Mouse (Mus musculus) lung, embryonic 15.5 days (tissue): ENCODE measurements around the gene Hsd17b2. TPM values are rescaled to one million over a fixed set of nuclear protein-coding genes. Genes with fewer than 3 reads are reported as not detected.
A peak's percentile ranks its signal among the peaks of the same experiment; 100 is the strongest.

ENCODE experiments used
- ATAC-seq: fragments of 200-750 bp; cut with Nextera tagmentation; 2 replicates; pipeline ENCODE4 v1.8.0; 2017; ENCODE audit warnings: moderate number of reproducible peaks, borderline replicate concordance; ENCODE audit not compliant: low FRiP score, low TSS enrichment; ENCODE audit errors: extremely low read depth
- H3K27ac ChIP-seq: fragments of 300-500 bp; sonication (generic); 2 replicates; pipeline ENCODE4 v1.5.1; 2015; ENCODE audit warnings: moderate library complexity, mild to moderate bottlenecking, inconsistent platforms
- H3K27me3 ChIP-seq: fragments of 300-500 bp; sonication (generic); 2 replicates; pipeline ENCODE4 v1.6.1; 2015; ENCODE audit warnings: inconsistent platforms
- H3K36me3 ChIP-seq: fragments of 300-500 bp; sonication (generic); 2 replicates; pipeline ENCODE4 v1.6.1; 2015; ENCODE audit warnings: inconsistent platforms
- H3K4me1 ChIP-seq: fragments of 300-500 bp; sonication (generic); 2 replicates; pipeline ENCODE4 v1.6.1; 2015; ENCODE audit warnings: inconsistent platforms
- H3K4me2 ChIP-seq: fragments of 300-500 bp; sonication (generic); 2 replicates; pipeline ENCODE4 v1.6.1; 2015; ENCODE audit warnings: inconsistent platforms, mild to moderate bottlenecking, moderate library complexity
- H3K4me3 ChIP-seq: fragments of 300-500 bp; sonication (generic); 2 replicates; pipeline ENCODE4 v1.5.1; 2015; ENCODE audit warnings: mild to moderate bottlenecking, inconsistent platforms
- H3K9ac ChIP-seq: fragments of 300-500 bp; sonication (generic); 2 replicates; pipeline ENCODE4 v1.6.1; 2015; ENCODE audit warnings: inconsistent platforms
- H3K9me3 ChIP-seq: fragments of 300-500 bp; sonication (generic); 2 replicates; pipeline ENCODE4 v1.6.1; 2016; ENCODE audit warnings: inconsistent platforms
- WGBS: fragments of 180-500 bp; shearing (Covaris S2); methylation state at CpG from one replicate; pipeline ENCODE4 v1.1.7; 2015; 5-methylcytosine and 5-hydroxymethylcytosine counted together
- polyA plus RNA-seq: library from polyadenylated mRNA; unstranded; fragments of >200 nt; fragmentation: Nextera tagmentation; extraction: Ambion mirVana; gene quantifications from 2 replicates; pipeline ENCODE4 v1.2.1, GENCODE M21; 2015

Gene Hsd17b2
- 0.34 and 0.72 TPM in 2 replicates for polyA plus RNA-seq

- 48% methylated on average over 13 of the region's 13 CpGs for WGBS
- H3K27me3 ChIP-seq = no peaks in the 10 kb centered on the region
Observed at GRCm38 (mm10) chr8:117701859-117702258, at the start of gene Hsd17b2. Gene Hsd17b2, plus strand, starts transcription at chr8:117701904.

GRCm38 (mm10) chr8:117652318-117652717, 49.4 kb upstream of the Hsd17b2 start:
- H3K4me1 ChIP-seq = no peaks in the 10 kb centered on the region
- H3K9ac ChIP-seq = no peak overlapping the region
- WGBS = 92% methylated on average over 1 of the region's 1 CpGs
- 0 out of 2 replicates have a peak, but pooled peaks have one; percentile 19 for ATAC-seq
- H3K27me3 ChIP-seq = no peaks in the 10 kb centered on the region
- H3K4me3 ChIP-seq = no peak overlapping the region
- no peaks in the 10 kb centered on the region for H3K9me3 ChIP-seq
- H3K36me3 ChIP-seq = no peaks in the 10 kb centered on the region
- no peak overlapping the region for H3K4me2 ChIP-seq
- H3K27ac ChIP-seq = no peak overlapping the region

More at GRCm38 (mm10) chr8:117701859-117702258, at the start of gene Hsd17b2:
- H3K27ac ChIP-seq = no peak within 1 kb of the TSS
- no peak within 1 kb of the TSS for H3K4me3 ChIP-seq
- no peaks in the 10 kb centered on the region for H3K9me3 ChIP-seq
- H3K36me3 ChIP-seq = no peaks in the 10 kb centered on the region
- ATAC-seq = no peak
- H3K9ac ChIP-seq = no peak within 1 kb of the TSS
- H3K4me1 ChIP-seq = no peaks in the 10 kb centered on the region
- no peak within 1 kb of the TSS for H3K4me2 ChIP-seq

DNA sequence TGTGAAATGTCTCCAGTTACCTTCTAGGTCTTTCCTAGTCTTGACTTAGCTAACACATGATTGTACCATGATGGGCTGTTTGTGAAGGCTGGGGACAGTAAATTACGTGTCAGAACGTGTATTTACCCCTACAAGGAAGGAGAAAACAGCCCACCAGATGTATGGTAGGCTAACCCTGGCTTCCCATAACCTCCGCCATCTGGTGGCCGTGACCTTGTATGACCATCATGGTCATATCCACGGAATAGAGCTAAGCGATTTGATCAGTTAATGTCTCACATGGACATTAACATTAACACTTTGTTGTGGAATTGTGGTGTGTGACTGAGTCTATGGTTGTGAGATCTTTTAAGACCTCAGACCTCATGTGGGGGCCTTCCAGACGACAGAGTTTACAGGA, 42.7 kb upstream of the Hsd17b2 start:
- Histone ChIP-seq H3K27me3 (no peaks in the 10 kb centered on the region), H3K4me2 (no peak overlapping the region), H3K9ac (no peak overlapping the region), H3K4me1 (peaks cover 11% of the 10 kb centered on the region), H3K4me3 (no peak overlapping the region), H3K36me3 (no peaks in the 10 kb centered on the region), H3K27ac (no peak overlapping the region), H3K9me3 (no peaks in the 10 kb centered on the region)
- 70% methylated on average over 7 of the region's 7 CpGs for WGBS
- ATAC-seq = no peak

DNA sequence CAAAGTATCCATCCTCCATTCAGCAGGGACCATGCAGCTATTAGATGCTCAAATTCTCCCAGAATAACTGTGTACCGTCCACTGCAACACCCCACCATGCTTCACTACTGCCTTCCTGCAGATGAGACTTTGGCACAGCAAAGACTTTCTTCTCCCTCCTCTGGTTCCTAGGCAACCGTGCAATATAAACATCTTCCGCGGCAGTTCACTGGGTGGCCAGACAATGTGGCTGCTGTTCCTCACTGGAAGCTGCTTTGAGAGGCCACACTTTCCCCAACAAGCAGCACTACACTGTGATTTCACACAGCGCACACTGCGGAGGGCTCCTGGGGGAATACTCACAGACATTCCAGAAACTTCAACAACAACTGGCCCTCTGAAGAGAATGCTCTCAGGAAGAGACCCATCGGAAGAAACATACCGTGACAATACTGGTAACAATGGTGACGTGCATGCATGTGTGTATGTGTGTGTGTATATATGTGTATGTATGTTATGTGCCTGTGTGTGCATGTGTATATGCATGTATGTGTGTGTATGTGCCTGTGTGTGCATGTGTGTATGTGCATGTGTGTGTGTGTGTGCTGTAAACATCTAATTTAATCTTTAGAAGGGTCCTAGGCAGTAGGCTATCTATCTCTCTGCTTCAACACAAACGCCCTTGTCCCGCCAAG, 41.2 kb upstream of the Hsd17b2 start:
- no peaks in the 10 kb centered on the region for H3K9me3 ChIP-seq
- no peak overlapping the region for H3K9ac ChIP-seq
- no peaks in the 10 kb centered on the region for H3K27me3 ChIP-seq
- peaks cover 11% of the 10 kb centered on the region for H3K4me1 ChIP-seq
- no peaks in the 10 kb centered on the region for H3K36me3 ChIP-seq
- H3K4me3 ChIP-seq = no peak overlapping the region
- 9% methylated on average over 11 of the region's 11 CpGs for WGBS
- ATAC-seq = peak; percentile 82; the same call in 1 of the 2 replicates
- no peak overlapping the region for H3K4me2 ChIP-seq
- H3K27ac ChIP-seq = no peak overlapping the region

- no peaks in the 10 kb centered on the region for H3K36me3 ChIP-seq
- H3K9me3 ChIP-seq = no peaks in the 10 kb centered on the region
- H3K27ac ChIP-seq = no peak overlapping the region
- no peak for ATAC-seq
- H3K4me1 ChIP-seq = no peaks in the 10 kb centered on the region
- H3K4me2 ChIP-seq = no peak overlapping the region
- 62% methylated on average over 13 of the region's 13 CpGs for WGBS
- H3K9ac ChIP-seq = no peak overlapping the region
- H3K4me3 ChIP-seq = no peak overlapping the region
- H3K27me3 ChIP-seq = peaks cover 12% of the 10 kb centered on the region; the same call in 1 of the 2 replicates
Observed at GRCm38 (mm10) chr8:117667349-117668124, 34.2 kb upstream of the Hsd17b2 start.

- H3K27ac ChIP-seq = no peak overlapping the region
- no peaks in the 10 kb centered on the region for H3K9me3 ChIP-seq
- no peaks in the 10 kb centered on the region for H3K4me1 ChIP-seq
- peaks cover 12% of the 10 kb centered on the region; the same call in 1 of the 2 replicates for H3K27me3 ChIP-seq
- no peak overlapping the region for H3K9ac ChIP-seq
- WGBS = 17% methylated on average over 11 of the region's 11 CpGs
- no peaks in the 10 kb centered on the region for H3K36me3 ChIP-seq
- H3K4me3 ChIP-seq = no peak overlapping the region
- H3K4me2 ChIP-seq = no peak overlapping the region
- no peak for ATAC-seq
Observed at GRCm38 (mm10) chr8:117670461-117670860, 31.2 kb upstream of the Hsd17b2 start.

- Histone ChIP-seq H3K4me3 (no peak overlapping the region), H3K27ac (no peak overlapping the region), H3K27me3 (peaks cover 12% of the 10 kb centered on the region; the same call in 1 of the 2 replicates), H3K4me2 (no peak overlapping the region), H3K36me3 (no peaks in the 10 kb centered on the region), H3K4me1 (0 out of 2 replicates have a peak, but pooled peaks cover 8% of the 10 kb centered on the region), H3K9ac (no peak overlapping the region), H3K9me3 (no peaks in the 10 kb centered on the region)
- 77% methylated on average over 3 of the region's 3 CpGs for WGBS
- ATAC-seq = no peak
Observed at GRCm38 (mm10) chr8:117672558-117672957, 29.1 kb upstream of the Hsd17b2 start.

GRCm38 (mm10) chr8:117673430-117673830, 28.3 kb upstream of the Hsd17b2 start, which contains the start of gene Sdr42e1:
Gene Sdr42e1, minus strand, starts transcription at chr8:117673689.
- no peaks in the 10 kb centered on the region for H3K9me3 ChIP-seq
- peak; percentile 35; the same call in 1 of the 2 replicates for ATAC-seq
- H3K27ac ChIP-seq = no peak within 1 kb of the TSS
- peak within 1 kb of the TSS; percentile 54 for H3K4me3 ChIP-seq
- H3K9ac ChIP-seq = peak within 1 kb of the TSS; percentile 51
- no peaks in the 10 kb centered on the region for H3K36me3 ChIP-seq
- H3K4me2 ChIP-seq = peak within 1 kb of the TSS; percentile 77
- peaks cover 12% of the 10 kb centered on the region; the same call in 1 of the 2 replicates for H3K27me3 ChIP-seq
- 7% methylated on average over 17 of the region's 17 CpGs for WGBS
- H3K4me1 ChIP-seq = 0 out of 2 replicates have a peak, but pooled peaks cover 8% of the 10 kb centered on the region

- ATAC-seq = no peak
- WGBS = 60% methylated on average over 5 of the region's 5 CpGs
- H3K4me2 ChIP-seq = no peak overlapping the region
- no peak overlapping the region for H3K27ac ChIP-seq
- no peak overlapping the region for H3K9ac ChIP-seq
- peaks cover 12% of the 10 kb centered on the region; the same call in 1 of the 2 replicates for H3K27me3 ChIP-seq
- 0 out of 2 replicates have a peak, but pooled peaks cover 8% of the 10 kb centered on the region for H3K4me1 ChIP-seq
- no peaks in the 10 kb centered on the region for H3K36me3 ChIP-seq
- no peaks in the 10 kb centered on the region for H3K9me3 ChIP-seq
- H3K4me3 ChIP-seq = no peak overlapping the region
Observed at GRCm38 (mm10) chr8:117675171-117675570, 26.5 kb upstream of the Hsd17b2 start.

DNA sequence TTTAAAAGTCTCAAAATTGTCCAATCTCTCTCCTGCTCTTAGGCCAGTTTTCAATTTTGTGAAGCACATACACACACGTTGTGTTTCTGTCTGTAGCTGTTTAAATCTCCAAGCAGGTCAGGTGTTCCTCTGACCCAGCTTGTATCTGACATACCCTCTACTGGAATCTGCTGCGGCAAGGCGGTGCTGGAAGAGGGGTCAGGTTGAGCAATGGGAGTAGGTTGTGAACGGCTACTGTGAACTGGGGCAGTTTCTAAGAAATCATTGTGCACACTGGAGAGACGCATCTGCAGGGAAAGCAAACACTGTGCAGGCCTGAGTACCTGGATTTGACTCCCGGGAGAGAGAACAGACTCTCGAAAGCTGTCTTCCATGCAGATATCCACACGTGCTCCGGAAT, 25.2 kb upstream of the Hsd17b2 start:
- no peak for ATAC-seq
- 49% methylated on average over 9 of the region's 9 CpGs for WGBS
- no peak overlapping the region for H3K9ac ChIP-seq

GRCm38 (mm10) chr8:117677011-117677410, 24.7 kb upstream of the Hsd17b2 start:
- no peak overlapping the region for H3K4me2 ChIP-seq
- H3K4me3 ChIP-seq = no peak overlapping the region
- no peak overlapping the region for H3K9ac ChIP-seq
- H3K9me3 ChIP-seq = no peaks in the 10 kb centered on the region
- ATAC-seq = no peak
- WGBS = 34% methylated on average over 8 of the region's 8 CpGs
- no peak overlapping the region for H3K27ac ChIP-seq
- H3K27me3 ChIP-seq = no peaks in the 10 kb centered on the region
- H3K36me3 ChIP-seq = no peaks in the 10 kb centered on the region
- 0 out of 2 replicates have a peak, but pooled peaks cover 8% of the 10 kb centered on the region for H3K4me1 ChIP-seq

More for the DNA sequence above, 25.2 kb upstream of the Hsd17b2 start:
- no peaks in the 10 kb centered on the region for H3K9me3 ChIP-seq
- 0 out of 2 replicates have a peak, but pooled peaks cover 8% of the 10 kb centered on the region for H3K4me1 ChIP-seq
- H3K36me3 ChIP-seq = no peaks in the 10 kb centered on the region
- no peak overlapping the region for H3K4me2 ChIP-seq
- H3K27me3 ChIP-seq = peaks cover under 1% of the 10 kb centered on the region; the same call in 1 of the 2 replicates
- no peak overlapping the region for H3K27ac ChIP-seq
- no peak overlapping the region for H3K4me3 ChIP-seq
